Mouse (Mus musculus): Measurements from ENCODE around the gene Agt. TPM values are rescaled to one million over a fixed set of nuclear protein-coding genes. Genes with fewer than 3 reads are reported as not detected.

Gene Agt
- total and polyA plus RNA-seq, 2 experiments from 2014 or later: 95.3 to 162 TPM

GRCm38 (mm10) chr8:124573552-124574340 is 4.2 kb upstream of the Agt start:
- TF ChIP-seq CTCF (IDR thresholded peaks at IDR 0.05; ENCODE audit: low read depth): peak; percentile 92
- Histone ChIP-seq H3K27me3 (ENCODE audit: insufficient read depth, low read length) (no peaks in the 10 kb centered on the region), H3K36me3 (ENCODE audit: insufficient read depth, low read length) (no peaks in the 10 kb centered on the region), H3K4me1 (ENCODE audit: insufficient read depth, low read length) (peaks cover 6% of the 10 kb centered on the region), H3K4me3 (ENCODE audit: low read length) (no peak overlapping the region), H3K9ac (replicated peaks; ENCODE audit: low read length) (no peak overlapping the region), H3K9me3 (ENCODE audit: low read length) (no peaks in the 10 kb centered on the region), H3K4me2 (ENCODE audit: low read depth, low read length) (no peak overlapping the region), H3K27ac (peak overlapping the region; percentile 34; the same call in 1 of the 2 replicates)
- DNase-seq (ENCODE audit: low spot score) (peak; percentile 95), ATAC-seq (peak; percentile 73)
- 53% methylated on average over 15 of the region's 15 CpGs for WGBS

GRCm38 (mm10) chr8:124572430-124572775 is 2.9 kb upstream of the Agt start:
- Histone ChIP-seq H3K27me3 (ENCODE audit: insufficient read depth, low read length) (no peaks in the 10 kb centered on the region), H3K9me3 (ENCODE audit: low read length) (no peaks in the 10 kb centered on the region), H3K4me2 (ENCODE audit: low read depth, low read length) (no peak overlapping the region), H3K27ac (no peak overlapping the region), H3K4me1 (ENCODE audit: insufficient read depth, low read length) (peaks cover 6% of the 10 kb centered on the region), H3K9ac (replicated peaks; ENCODE audit: low read length) (no peak overlapping the region), H3K36me3 (ENCODE audit: insufficient read depth, low read length) (no peaks in the 10 kb centered on the region), H3K4me3 (ENCODE audit: low read length) (no peak overlapping the region)
- no peak for ATAC-seq
- no peak for DNase-seq (ENCODE audit: low spot score)
- TF ChIP-seq CTCF (IDR thresholded peaks at IDR 0.05; ENCODE audit: low read depth): no peak

DNA sequence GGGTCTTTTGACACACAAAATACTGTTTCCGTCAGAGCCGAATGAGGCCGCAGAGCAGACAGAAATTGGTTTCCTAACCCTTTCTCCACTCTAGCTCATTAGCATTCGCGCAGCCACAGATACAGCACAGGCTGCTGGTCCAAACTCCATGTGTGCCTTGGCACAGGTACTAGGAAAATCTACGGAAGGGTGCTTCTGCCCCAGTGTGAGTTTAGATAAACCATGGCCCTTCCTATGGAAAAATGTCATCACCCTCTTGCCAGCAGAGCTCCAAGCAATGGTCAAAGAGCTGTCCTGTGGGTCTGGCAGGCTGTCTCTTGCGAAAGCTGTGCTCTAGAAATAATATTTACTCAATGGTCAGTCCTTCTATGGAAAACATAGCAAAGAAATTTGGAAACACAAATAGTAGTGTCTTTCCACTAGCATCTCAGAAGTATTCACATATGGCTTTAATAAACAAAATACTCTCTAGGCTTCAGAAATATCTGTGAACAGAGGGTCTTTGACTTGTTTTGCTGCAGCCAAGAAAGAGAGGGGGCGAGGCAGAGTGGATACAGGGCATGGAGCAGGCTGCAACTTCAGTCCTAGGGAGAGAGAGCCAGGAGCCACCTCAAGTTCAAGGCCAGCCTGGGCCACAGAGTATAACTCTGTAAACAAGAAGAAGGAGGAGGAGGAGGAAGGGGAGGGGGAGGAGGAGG is 2.4 kb upstream of the Agt start:
- 45% methylated on average over 8 of the region's 8 CpGs for WGBS
- no peak for TF ChIP-seq CTCF (IDR thresholded peaks at IDR 0.05; ENCODE audit: low read depth)
- Histone ChIP-seq H3K36me3 (ENCODE audit: insufficient read depth, low read length) (no peaks in the 10 kb centered on the region), H3K27me3 (ENCODE audit: insufficient read depth, low read length) (no peaks in the 10 kb centered on the region), H3K9ac (replicated peaks; ENCODE audit: low read length) (no peak overlapping the region), H3K4me1 (ENCODE audit: insufficient read depth, low read length) (peaks cover 6% of the 10 kb centered on the region), H3K4me2 (ENCODE audit: low read depth, low read length) (no peak overlapping the region), H3K27ac (peak overlapping the region; percentile 41; the same call in 1 of the 2 replicates), H3K9me3 (ENCODE audit: low read length) (no peaks in the 10 kb centered on the region), H3K4me3 (ENCODE audit: low read length) (no peak overlapping the region)
- DNase-seq (ENCODE audit: low spot score) (peak; percentile 49), ATAC-seq (no peak)

DNA sequence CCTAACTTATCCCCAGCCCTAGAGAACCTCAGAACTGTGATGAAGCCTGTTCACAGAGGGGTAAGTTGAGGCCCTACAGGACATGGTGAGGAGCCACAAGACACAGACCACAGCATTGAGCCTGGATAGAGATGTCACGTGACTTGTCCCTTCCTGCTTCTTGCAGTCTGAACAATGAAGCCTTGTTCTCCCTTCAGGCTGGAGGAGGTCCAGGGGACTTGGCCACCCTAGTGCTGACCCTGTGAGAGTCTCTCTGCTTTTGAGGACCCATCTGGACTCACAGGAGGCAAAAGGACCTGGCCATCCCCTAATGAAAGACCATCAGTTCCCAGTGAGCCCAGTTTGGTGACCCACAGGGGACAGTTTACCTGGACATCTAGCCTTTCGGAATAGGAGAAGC is 406 bp downstream of the Agt start:
- 63% methylated on average over 2 of the region's 2 CpGs for WGBS

DNA sequence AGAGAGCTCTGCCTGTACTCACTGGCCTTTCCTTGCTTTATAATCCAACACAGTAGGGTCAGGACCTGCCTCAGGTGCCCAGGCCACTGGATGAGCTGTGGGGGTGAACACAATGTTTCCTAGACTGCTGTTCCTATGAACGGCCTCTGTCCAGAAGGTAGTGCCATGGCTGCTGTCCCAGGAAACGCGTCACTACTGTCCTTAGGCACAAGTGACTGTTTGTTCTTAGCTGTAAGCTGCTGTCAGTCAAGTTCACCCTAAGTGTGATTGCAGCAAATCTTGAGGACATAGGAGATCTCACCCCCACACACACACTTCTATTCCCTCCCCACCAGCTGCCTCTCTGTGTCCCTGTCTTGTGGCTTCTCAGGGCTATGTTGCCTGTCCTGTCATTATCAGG is 1.9 kb downstream of the Agt start:
- WGBS: 73% methylated on average over 3 of the region's 3 CpGs

More for the DNA sequence above, 406 bp downstream of the Agt start:
- Histone ChIP-seq H3K9ac (replicated peaks; ENCODE audit: low read length) (no peak overlapping the region), H3K9me3 (ENCODE audit: low read length) (no peaks in the 10 kb centered on the region), H3K27me3 (ENCODE audit: insufficient read depth, low read length) (no peaks in the 10 kb centered on the region), H3K4me3 (ENCODE audit: low read length) (no peak overlapping the region), H3K36me3 (ENCODE audit: insufficient read depth, low read length) (no peaks in the 10 kb centered on the region), H3K4me2 (ENCODE audit: low read depth, low read length) (peak overlapping the region; percentile 19; the same call in 1 of the 2 replicates), H3K4me1 (ENCODE audit: insufficient read depth, low read length) (peaks cover 6% of the 10 kb centered on the region), H3K27ac (peak overlapping the region; percentile 75)
- peak; percentile 45 for DNase-seq (ENCODE audit: low spot score)
- TF ChIP-seq CTCF (IDR thresholded peaks at IDR 0.05; ENCODE audit: low read depth): no peak
- peak; percentile 70 for ATAC-seq

GRCm38 (mm10) chr8:124567126-124567525 is 2.4 kb downstream of the Agt start:
- no peaks in the 10 kb centered on the region for H3K27me3 ChIP-seq (ENCODE audit: insufficient read depth, low read length)
- no peak overlapping the region for H3K4me3 ChIP-seq (ENCODE audit: low read length)
- no peak for ATAC-seq
- no peak overlapping the region for H3K27ac ChIP-seq
- TF ChIP-seq CTCF (IDR thresholded peaks at IDR 0.05; ENCODE audit: low read depth): no peak
- WGBS: 84% methylated on average over 6 of the region's 6 CpGs
- no peak overlapping the region for H3K4me2 ChIP-seq (ENCODE audit: low read depth, low read length)
- no peak overlapping the region for H3K9ac ChIP-seq (replicated peaks; ENCODE audit: low read length)
- no peak for DNase-seq (ENCODE audit: low spot score)
- H3K4me1 ChIP-seq (ENCODE audit: insufficient read depth, low read length): peaks cover 6% of the 10 kb centered on the region
- no peaks in the 10 kb centered on the region for H3K9me3 ChIP-seq (ENCODE audit: low read length)
- no peaks in the 10 kb centered on the region for H3K36me3 ChIP-seq (ENCODE audit: insufficient read depth, low read length)

More for the DNA sequence above, 1.9 kb downstream of the Agt start:
- Histone ChIP-seq H3K4me1 (ENCODE audit: insufficient read depth, low read length) (peaks cover 6% of the 10 kb centered on the region), H3K27ac (no peak overlapping the region), H3K27me3 (ENCODE audit: insufficient read depth, low read length) (no peaks in the 10 kb centered on the region), H3K9ac (replicated peaks; ENCODE audit: low read length) (no peak overlapping the region), H3K4me2 (ENCODE audit: low read depth, low read length) (peak overlapping the region; percentile 13; the same call in 1 of the 2 replicates), H3K4me3 (ENCODE audit: low read length) (no peak overlapping the region), H3K9me3 (ENCODE audit: low read length) (no peaks in the 10 kb centered on the region), H3K36me3 (ENCODE audit: insufficient read depth, low read length) (no peaks in the 10 kb centered on the region)
- DNase-seq (ENCODE audit: low spot score) (no peak), ATAC-seq (no peak)
- no peak for TF ChIP-seq CTCF (IDR thresholded peaks at IDR 0.05; ENCODE audit: low read depth)

All from hindbrain, postnatal 0 days (tissue).